Mouse (Mus musculus) mesoderm, embryonic 11.5 days (tissue): Measurements from ENCODE around the gene Fbxw7.

Source experiments
- DNase-seq: peaks from one replicate; pipeline ENCODE4 v3.0.0-alpha.2; 2012; ENCODE audit warnings: low read depth, low spot score

Gene Fbxw7

DNA sequence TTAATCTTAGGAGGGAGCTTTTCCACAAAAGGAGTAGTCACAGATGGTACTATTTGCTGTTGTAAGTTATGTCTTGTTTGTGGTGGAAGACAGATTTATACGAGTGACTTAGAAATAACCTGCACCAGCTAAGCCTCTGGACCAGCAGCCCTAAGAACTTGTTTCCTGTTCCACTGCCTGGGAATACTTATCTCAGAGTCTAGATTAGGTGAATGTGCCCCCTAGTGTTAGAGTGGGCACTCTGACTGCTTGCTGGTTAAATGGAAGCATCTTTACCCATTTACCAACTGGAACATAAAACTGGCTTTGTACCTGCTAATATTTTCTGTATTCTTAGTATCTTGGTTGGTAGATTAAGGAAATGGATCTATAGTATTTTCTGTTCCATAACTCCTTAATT lies 74.6 kb downstream of the Fbxw7 start:
- peak; percentile 23 for DNase-seq

DNA sequence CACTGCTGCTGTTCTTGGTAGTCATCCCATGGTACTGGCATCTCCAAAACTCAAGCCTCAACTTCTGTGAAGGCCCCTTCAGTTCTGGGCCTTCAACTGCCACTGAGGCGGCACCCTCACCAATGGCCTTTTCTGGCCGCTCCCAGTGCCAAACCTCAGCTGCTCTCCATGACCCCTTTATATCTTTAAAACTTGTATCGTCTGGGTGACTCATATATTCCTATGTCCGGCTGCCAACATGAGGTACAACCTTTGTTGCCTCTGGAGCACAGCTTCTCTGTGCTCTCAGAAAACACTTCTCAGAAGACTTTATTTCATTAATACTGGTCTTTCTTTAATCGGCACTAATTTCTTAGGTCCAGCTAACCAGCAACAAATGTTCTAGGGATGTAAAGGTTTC lies 75.9 kb downstream of the Fbxw7 start:
- no peak for DNase-seq

DNA sequence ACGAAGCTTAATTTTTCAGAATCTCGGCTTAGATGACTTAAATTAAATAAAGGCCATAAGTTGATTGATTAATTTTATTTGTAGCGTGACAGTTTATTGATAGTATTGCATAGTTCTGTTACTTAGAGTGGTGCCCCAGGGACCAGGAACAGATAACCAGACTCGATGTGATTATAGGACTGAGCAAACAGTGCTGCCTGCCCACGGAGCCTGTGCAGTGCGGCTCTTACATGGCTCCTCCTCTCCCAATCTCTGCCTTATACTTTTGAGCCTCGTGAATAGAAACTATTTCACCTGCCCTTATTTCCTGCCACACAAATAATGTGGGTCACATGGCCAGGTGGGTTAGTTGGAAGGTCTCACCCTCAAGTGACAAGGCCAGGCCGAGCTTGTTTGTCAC lies 82.9 kb downstream of the Fbxw7 start:
- DNase-seq = no peak

DNA sequence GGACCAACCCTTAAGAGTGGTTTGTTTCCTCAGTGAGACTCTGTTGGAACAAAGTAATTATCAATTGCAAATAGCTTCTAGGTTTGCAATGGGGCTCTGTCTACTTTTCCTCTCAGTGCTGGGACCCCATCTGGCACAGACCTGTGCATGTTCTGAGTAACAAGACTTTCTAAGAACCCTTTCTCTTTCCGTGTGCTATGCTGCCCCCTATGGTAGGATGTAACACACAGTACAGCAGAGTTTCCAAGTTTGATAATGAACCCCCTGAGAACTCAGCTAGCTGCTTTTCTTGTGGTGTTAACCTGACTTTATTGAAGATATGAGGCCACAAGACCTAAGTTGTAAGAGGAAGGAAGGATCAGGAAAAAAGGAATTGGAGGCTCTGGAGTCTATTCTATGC lies 91.5 kb downstream of the Fbxw7 start:
- DNase-seq = peak; percentile 52

DNA sequence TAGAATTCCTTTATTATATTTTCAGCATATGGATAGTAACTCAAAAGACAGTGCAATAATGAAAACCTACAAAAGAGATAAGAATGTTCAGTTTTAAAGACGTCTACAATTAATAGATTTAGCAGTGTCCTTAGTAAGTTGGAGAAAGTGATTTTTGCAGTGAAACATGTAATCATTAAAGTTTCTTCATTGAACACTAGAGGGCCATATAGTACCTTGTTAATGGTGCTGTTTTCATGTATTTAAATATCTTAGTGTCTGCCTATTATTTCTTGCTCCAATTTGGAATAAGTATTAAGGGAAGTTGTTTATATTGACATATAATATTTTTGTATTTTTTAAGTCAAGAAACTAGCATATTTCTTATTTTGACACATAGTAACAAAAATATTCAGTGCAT lies 99.2 kb downstream of the Fbxw7 start:
- DNase-seq = no peak

DNA sequence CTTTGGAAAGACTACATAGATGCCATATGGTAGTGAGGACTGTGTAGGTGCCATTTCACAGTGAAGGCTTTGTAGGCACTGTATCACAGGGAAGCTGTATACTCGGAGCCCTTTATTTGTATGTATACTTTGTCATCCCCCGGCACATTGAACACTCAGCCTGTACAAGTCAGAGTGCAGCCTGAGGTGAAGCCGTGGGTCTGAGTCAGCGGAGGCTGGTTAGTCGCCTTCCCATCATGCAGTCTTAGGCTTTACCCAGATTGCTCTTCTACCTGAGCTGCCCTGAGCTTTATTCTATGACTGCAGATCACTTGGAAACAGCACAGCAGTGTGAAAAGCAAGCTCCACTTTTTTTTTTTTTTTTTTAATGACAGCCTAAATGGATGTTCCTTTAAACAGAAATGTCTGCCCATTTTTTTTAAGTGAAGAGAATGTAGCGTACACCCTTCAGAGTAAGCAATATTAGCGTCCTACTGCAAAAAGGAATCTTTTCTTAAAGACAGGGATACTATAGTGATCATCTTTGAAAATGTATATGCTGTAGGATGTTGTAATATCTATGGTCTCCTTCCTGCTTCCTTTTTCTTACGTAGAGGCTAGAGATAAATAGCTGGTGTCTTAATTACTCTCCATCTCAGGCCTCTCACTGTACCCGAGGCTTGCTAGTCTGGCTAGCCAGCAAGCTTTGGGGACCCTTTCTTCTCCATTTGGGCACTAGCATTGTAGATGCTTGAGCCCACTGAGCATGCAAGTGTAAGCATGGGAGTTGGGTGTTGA lies 103.0 kb downstream of the Fbxw7 start:
- DNase-seq = no peak

DNA sequence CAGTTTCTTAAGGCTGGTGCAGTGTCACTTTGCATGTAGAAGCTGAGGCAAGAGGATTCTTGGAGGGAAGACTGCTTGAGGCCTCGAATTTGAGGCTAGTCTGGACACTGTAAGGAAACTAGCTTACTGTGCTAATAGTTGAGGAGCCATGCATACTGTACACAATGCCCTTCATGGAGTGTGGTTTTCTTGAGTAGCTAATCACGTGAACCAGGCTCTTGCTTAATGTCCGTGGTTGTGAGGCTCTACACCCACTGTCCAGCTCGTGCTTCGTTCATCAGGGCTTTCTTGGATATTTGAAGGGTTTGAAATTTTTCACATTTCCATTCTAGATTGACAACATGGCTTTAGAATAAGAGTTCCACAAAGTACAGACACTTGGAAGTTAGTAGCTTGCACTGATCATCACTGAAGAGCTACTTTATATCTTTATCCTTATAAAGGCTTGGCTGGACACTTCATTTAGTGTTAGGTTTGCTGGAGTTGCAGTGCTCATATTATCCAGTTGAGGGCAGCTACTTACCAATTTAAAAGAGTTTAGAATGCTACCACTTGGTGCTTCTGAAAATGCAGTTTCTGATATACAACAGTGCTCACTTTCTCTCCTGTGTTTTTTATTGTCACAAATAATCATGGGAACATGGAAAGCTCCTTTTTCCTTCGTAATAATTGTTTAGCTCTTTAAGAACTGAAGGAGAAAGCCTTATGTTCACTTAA lies 106.8 kb downstream of the Fbxw7 start:
- peak; percentile 14 for DNase-seq

DNA sequence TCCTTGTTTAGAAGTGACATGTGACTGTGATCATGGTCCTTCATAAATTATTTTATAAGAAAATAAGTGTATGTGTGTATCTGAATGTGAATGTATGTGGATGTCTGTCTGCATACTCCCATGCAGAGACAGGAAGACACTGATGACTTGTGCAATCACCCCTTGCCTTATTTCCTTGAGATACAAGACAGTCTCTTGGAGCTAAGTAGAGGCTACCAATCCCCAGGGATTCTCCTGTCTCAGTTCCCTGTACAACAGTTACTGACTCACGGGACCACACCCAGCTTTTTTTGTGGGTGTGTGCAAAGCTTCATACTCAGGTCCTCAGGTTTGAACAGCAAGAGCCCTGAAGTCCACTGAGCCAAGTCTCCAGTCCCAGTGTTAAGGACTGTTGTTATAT lies 108.2 kb downstream of the Fbxw7 start:
- DNase-seq = no peak

DNA sequence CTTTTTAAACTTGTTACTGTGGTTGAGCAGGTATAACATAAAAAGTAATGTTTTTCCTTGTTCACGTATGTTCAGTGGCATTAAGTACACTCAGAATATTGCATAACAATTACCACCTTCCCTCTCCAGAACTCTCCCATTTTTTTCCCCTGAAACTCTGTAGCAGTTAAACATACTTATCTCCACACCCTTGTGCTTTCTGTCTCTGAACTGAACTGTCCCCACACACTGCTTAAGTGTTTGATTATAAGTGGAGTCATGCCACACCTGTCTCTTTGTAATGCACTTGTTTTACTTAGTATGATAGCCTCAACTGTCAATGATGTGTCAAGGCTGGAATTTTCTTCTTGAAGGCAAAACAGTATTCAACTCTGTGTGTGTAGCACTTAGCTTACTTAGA lies 108.6 kb downstream of the Fbxw7 start:
- DNase-seq = no peak

DNA sequence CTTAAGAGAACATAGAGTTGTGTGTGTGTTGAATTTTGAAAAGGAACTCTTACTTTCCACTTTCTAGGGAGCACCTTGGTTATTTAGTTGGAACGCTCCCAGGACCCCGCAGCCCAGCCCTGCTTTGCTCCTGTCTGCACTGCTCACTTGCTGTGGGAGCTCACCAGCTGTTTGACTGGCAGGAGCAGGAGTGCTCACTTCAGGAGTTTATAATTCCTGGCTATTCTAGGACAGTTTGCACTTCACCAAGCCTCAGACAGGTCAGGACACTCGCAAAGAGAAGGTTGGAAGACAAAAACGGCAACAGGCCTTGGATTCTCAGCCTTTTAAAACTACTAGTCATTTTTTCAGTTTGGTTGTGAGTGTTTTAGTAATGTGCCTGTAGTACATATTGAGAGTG lies 110.2 kb downstream of the Fbxw7 start:
- no peak for DNase-seq

DNA sequence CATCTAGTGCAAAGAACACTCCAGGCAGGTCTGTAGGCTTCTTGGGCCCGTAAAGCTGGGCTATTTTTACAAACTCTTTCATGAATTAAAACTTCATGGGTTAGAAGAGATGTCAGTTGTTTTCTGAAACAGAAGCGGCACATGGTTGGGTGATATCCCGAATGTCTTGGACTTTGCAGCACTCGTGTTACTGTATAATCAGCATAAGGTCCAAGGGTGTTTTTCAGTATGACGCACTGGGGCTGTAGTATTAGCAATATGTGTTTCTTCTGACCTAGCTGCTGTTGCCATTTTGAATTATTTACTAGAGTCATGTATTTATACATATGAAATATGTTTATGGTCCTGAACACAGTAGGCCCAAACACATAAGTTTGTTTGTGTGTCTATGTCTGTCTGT lies 111.1 kb downstream of the Fbxw7 start:
- DNase-seq = no peak

DNA sequence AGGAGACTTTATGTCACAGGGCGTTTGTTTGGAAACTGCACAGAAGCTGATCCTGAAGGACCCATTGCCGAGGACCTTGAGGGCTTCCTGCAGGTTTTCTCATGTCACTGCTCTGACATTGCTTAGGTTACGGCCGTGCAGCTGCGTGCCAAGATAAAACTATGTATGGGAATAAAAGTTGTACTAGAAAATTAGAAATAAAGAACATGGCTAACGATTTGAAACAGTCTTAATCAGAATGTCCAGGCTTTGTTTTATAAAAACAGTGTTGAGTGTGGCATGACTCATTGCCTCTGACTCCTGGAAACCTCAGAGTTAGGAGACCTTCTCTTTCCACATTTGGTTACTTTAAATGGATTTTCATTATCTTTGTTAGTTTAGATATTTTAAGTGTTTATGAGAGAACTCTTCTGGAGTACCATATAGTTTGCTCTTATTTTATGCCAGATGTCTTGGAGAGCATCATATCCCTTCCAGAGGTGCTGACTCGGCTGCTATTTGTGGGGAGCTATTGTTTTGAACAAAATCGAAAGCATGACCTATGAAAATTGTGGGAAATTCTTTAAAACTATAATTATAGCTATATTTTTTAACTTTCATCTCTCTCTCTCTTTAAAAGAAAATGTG lies 112.2 kb downstream of the Fbxw7 start:
- no peak for DNase-seq

DNA sequence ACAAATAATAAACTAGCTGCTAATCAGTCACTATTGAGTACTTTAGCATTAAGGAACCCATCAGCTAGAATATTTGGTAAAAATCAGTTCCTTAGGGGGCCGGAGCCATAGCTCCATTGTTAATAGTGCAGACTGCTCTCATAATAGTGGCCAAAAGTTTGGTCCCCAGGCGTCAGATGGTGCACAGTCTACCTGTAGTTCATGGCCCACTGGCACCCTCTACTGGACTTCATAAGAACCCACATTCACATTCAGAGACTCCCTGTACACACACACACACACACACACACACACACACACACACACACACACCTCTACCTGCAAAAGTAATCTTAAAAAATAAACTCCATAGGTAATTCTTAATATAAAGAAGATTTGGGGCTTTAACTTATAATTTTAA lies 112.8 kb downstream of the Fbxw7 start:
- no peak for DNase-seq

DNA sequence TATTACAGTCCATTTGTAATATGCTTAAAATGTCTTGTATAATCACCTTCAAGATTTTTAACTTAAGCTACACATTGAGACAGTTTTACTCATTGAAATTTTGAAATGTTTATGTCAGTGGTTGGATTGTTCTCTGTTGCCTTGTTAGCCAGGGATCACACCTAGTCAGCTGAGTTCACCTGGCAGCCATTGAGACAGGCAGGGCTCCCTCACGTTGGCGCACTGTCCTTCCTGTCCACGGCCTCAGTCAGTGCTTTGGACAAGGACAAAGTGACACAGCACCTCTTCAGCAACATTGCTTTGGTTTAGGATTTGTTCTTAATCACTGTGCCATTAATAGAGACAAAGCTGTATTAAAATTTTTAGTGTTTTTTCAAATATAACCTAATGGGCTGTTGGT lies 114.1 kb downstream of the Fbxw7 start:
- no peak for DNase-seq

DNA sequence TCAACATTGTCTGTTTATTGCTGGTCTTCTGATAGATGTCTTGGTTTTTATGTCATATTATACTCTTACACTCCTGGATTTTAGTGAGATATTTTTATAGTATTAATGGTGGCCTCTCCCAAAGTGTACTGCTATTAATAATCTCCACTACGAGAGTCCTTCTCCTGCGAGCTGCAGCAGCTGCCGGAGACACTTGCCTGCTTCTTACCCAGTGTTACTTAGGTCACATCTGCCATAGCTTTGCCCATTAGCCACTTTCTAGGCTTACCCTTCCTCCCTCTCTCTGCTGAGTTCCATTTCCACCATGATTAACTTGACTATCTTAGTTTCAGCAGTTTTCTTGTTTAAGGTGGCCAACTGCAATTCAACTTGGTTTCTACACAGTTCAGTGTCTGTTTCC lies 115.6 kb downstream of the Fbxw7 start:
- no peak for DNase-seq

DNA sequence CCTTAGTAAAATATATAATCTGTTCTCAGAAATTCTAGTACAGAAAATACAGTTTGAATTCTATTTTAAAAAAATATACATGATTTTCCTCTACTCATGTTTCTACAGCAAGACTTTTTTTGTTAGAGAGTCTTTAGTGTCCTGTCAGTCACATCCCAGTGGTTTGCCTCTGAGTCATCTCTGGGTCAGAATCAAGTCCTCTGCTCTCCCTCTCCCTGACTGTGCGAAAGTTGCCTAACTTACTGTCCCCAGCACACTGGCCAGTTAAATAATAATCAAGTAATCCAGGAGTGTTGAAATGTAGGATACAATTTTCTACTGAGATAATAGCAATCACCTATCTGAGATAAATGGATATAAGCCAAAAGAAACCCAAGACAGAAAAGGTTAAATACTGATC lies 120.7 kb downstream of the Fbxw7 start:
- no peak for DNase-seq

DNA sequence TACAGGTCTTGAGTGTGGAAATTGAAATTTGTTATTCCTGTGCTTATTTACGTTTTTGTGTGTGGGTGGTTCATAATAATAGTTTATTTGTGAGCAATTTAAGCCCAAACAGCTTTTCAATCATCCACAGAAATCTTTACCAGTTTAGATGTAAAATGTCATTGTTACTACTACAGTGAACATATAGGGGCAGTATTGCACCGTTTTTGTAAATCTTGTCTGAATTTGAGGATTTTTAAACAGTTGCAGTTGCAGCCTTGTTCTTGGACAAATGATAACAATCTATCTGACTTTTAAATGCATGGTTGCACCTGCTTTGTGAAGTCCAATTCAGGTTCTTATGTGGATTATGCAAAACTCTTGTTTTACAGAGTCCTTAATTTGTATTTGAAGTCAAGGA lies 121.2 kb downstream of the Fbxw7 start:
- DNase-seq = peak; percentile 14

DNA sequence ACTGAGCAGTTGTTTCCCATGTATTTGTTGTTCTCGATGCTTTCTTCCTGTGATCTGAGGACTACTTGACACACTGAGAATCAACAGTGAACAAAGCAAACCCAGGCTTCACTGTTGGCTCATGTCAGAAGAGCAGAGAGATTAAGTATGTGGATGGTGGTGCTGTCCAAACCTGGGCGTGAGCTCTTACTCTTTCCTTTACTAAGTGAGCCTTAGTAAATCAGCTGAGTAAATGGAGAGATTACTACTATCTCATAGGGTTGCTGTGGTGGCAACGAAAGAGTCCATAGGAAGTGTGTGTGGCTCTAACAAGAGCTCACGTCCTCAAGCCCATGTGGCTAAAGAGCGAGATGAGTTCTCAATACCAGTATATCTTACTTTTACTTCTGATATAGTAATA lies 121.9 kb downstream of the Fbxw7 start:
- DNase-seq = no peak

DNA sequence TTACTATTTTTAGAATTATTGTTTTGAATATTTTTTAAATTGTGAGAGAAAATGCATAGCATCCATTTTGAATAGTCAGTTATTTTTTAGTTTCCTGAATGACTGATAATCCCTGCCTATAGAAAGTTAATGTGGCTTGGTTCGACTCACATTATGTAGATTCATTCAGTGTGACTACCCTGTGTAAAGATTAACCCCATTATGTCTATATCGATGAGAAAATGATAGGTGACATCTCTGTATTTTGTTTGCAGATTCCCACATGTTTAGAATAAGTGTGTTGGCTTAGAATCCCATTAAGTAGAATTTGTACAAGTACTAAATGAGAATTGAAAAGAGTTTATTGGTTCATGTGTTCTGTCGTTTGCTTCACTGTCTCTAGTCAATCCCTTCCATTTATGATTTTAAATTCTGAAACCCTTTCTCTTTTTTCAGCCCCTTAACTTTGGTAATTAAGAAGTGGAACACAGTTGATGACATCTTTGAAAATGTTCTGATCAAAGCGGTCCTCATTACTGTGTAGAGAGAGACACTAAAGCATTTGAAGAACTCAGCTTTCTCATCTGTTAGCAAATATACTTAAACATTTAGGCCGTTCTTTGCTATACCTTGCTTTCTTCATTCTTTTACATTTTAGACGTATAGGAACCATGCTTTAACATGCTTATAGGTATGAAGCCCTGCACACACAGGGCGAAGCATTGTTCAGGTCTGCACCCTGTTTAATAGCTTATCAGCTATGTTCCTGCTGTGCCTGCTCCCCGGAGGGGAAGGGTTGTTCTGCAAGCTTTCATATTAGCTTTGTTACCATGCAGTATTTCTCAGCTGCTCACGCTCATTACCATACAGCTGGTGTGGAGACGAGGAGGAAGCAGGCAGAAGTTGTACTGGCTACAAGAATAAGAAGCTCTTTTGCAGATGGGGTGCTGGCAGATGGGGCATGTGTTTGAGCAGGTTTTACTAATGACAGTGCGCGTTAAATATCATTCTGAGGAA lies 122.6 kb downstream of the Fbxw7 start:
- DNase-seq = peak; percentile 69

DNA sequence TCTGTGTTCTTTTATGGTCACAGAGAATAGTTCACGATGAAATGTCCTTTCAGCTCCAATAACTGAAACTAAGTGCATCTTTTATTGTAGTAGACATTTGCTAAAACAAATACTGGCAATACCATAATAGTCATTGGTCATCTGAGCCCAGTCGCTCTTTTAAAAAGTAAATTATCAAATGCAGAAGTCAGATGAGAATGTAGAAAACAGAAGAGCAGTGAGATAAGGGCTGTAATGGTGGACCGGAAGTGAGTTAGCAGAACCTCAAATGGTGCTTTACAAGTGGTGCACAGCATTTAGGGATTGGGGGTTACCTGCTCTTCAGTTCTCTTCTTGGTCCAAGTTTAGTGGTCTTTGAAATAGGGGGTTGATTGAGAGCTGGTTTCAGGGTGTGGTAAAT lies 129.9 kb downstream of the Fbxw7 start:
- DNase-seq = no peak

DNA sequence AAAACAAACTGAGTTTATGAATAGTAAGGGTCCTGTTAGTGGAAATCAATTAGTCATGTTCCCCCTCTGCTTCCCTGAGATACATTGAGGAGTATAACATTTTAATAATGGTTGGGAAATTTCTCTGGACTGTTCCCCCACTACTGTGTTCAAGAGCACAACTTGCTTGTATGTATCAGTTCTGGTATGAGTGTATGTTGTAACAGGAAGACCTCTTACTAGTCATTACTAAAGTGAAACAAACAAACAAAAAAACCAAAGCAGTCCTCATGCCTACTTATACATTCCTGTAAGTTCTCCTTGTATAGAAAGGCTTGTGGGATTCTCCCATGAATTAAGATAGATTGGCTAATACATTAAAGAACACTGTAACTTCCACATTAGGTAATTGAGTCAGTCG lies 131.3 kb downstream of the Fbxw7 start:
- no peak for DNase-seq

DNA sequence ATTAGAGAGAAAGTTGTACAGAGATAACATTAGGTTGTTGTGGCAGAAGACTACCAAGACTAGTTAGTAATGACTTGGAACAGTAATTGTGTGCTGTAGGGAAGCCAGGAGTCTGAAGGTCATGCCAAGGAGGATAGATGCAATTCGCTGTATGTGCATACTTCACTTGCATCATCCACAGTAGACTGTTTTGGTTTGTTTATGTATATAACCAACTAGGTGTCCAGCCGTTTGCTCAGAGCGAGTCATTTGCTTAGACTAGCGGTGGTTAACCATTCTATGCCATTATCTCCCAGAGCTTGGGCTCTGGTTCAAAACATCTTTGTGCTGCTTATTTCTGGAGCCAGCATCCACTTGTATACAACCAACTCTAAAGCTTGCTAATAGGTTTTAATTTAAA lies 134.3 kb downstream of the Fbxw7 start:
- DNase-seq = no peak
